Mouse (Mus musculus): ENCODE measurements around the gene Olfr771.
"Not testable (repeated sequence)": the region's sequence is repeated elsewhere in the genome, so short reads cannot be mapped to it uniquely, and the experiment has no call there.

Gene Olfr771

GRCm38 (mm10) chr10:129164651-129165050 is at the start of gene Olfr771:
TSS of gene Olfr771 (minus strand) at chr10:129164751.
- no peak for DNase-seq (ENCODE audit: low spot score)

- not testable (repeated sequence) for DNase-seq (ENCODE audit: low spot score)
Observed at GRCm38 (mm10) chr10:129187319-129187718, 22.8 kb upstream of the Olfr771 start, which contains the start of gene Olfr773. TSS of gene Olfr773 (minus strand) at chr10:129187419.

DNA sequence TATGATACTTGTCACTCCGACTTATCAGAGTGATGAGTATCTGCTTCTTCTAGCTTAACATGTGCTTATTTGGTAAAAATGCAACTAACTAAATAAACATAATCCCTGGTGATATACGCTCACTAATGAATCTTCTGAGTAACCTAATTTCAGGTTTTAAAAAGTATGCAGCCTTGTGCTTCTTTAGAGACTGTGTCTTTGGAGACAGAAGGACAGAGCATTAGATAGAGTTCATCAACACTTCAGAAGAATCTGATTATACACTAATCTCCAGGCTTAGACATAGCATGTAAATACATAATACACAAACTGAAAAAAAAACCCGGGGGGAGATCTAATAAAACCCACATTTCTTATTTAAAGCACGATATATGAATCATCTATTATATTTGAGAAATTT is 13.3 kb upstream of the Olfr771 start, which contains the start of gene Olfr772:
Olfr772 (minus strand) TSS at position 101 of the 400 bp plus-strand sequence.
- not testable (repeated sequence) for DNase-seq (ENCODE audit: low spot score)

- no peak for DNase-seq (ENCODE audit: low spot score)
Observed at GRCm38 (mm10) chr10:129138898-129139297, 25.7 kb downstream of the Olfr771 start, which contains the start of gene Olfr770. TSS of gene Olfr770 (minus strand) at chr10:129138998.

DNA sequence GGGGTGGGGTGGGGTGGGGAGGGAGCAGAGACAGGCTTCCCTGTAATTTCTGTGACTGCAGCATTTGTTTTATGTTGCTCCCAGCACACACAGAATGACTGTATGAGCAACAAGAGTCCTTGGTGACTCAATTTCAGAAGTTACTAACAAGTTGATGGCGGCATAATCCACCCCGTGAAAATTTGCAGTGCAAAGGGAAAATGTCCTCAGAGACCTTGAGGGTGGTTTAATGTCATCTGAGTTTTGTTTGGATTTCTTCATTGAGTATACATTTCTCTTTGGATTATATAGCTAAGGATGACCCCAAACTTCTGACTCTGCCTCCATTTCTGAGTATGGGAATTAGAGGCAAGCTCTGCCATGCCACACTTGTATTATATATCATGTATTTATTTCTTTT is 46.8 kb downstream of the Olfr771 start, which contains the start of gene Olfr769:
Olfr769 (minus strand) TSS at position 101 of the 400 bp plus-strand sequence.
- no peak for DNase-seq (ENCODE audit: low spot score)

DNA sequence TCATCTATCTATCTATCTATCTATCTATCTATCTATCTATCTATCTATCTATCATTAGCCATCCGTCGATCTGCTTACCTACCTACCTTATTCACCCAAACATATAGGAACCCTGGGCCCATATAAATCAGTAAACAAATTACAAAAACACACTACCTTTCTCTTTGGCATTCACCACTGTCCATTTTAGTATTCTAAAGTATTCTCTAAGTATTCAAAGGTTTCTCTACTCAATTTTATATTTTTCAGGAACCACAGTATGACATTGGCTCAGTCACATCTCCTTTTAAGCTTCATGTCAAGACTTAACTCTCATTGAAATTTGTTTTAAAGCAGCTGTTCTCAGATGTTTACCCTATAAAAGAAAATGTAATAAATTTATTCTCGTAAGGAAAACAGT is 49.4 kb downstream of the Olfr771 start:
- DNase-seq (ENCODE audit: low spot score): no peak
